Mouse (Mus musculus) embryo, embryonic 10.5 days (tissue): ENCODE measurements at regions not wholly inside any gene's neighbourhood (a gene's known extent, or its start where the extent isn't known, plus 50 kb on each side); places are given as distances from the start of the nearest gene placed in this dataset.
A peak's percentile ranks its signal among the peaks of the same experiment; 100 is the strongest.

Experiments
- DNase-seq: peaks from one replicate; pipeline ENCODE4 v3.0.0-alpha.2; 2015; ENCODE audit warnings: low spot score

GRCm38 (mm10) chr13:42589607-42590006 is 90.8 kb upstream of the Phactr1 start:
- peak; percentile 57 for DNase-seq

DNA sequence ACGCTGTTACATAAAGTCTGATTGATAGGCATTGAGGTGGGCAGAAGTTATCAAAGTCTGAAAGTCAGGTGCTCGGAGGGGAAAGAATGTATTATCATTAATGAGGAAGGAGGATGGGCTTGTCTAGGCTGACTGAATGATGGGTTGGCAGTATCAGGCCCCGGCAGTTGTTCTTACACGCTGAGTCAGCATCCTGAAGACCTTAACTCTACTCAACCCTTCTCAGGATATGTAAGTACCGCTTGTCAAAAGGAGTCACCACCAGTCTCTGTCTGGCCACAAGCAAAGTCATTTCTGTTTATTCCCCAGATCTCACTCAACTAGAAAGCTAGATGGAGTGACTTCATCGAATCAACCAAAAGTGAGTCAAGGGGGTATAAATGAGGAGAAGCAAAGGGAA is 90.0 kb upstream of the Phactr1 start:
- no peak for DNase-seq

- no peak for DNase-seq
These were observed 87.5 kb upstream of the Phactr1 start for GRCm38 (mm10) chr13:42592945-42593344.

DNA sequence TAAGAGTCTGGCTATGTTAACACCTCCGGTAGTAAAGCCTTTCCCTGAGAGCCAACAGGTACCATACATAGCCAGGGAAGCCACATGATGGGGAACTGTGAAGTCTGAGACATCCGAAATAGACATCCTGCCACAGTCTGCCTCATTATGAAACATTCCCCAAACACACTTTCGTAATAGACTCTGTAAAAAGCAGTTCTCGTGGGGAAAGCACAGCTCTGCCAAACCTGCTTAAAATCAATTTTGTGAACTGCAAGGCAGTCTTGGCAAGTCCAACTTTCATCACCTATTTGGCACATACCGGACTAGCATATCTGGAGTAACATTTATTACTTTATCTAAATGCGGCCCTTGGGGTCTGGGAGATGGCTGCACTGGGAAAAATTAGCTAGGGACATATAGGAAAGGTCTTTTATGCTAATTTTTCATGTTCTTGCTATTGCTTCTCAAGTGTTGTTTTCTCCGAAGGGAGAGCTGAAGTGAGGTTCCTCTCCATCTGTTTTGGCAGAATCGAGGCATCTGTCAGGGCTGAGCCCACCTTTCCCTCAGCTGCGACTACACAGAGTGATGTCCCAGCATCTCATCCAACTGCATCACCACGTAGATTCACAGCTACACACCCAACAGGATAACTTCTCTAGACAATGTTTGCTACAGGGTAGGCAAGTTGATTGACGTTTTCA is 86.8 kb upstream of the Phactr1 start:
- DNase-seq, result no peak

GRCm38 (mm10) chr13:42595180-42595579 is 85.2 kb upstream of the Phactr1 start:
- no peak for DNase-seq

DNA sequence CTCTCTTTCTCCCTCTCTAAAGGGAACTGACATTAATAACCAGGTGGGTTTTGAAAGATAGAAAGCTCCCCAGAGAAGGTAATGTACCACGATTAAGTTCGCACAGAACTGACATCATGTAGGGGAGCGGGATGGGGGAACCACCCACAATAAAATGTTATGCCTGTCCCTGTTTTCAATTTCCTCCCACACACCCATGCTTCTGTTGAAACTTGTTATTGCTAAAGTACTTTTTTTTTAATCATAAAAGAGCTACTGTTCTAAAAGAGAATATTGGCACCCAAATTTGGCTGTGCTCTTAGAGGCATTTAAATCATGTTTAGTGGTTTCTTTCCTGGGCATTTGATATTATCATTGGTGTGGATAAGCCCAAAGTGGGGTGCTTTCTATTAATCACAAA is 82.6 kb upstream of the Phactr1 start:
- no peak for DNase-seq

GRCm38 (mm10) chr13:42603308-42603707 is 77.1 kb upstream of the Phactr1 start:
- DNase-seq, result no peak

- no peak for DNase-seq
These were observed 72.7 kb upstream of the Phactr1 start for GRCm38 (mm10) chr13:42607735-42608134.

DNA sequence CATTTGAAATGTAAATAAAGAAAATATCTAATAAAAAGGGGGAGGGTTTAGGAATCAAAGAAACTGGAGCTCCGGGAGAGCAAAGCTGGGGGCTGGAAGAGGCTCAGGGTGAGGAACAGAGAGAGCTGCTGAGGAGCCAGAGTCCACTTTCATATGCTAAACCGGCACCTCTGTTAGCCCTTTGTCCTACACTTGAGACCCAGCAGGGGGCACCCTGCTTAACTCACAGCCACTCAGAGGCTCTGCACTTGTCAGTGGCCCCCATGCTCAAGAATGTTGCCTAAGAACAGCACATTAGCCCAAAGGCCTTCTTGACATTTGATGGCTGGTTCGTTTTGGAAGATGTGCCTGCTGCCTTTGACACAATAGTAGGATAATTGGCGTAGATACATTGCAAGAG is 71.5 kb upstream of the Phactr1 start:
- DNase-seq, result peak; percentile 68

DNA sequence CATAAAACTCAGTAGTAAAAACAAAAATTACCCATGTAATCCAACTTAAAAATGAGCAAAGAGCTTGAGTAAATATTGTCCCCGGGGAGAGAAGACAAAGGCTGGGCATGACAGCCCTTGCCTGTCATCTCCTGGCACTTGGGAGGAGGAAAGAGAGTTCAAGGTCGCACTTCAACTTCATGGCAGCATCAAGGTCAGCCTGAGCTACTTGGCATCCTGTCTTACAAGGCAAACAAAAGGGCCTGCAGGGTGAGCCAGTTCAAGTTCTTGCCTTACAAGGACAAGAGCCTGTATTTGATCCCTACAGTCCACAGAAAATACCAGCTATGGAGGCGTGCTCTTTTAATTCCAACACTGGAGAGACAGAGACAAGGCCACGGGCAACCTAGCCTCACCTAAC is 67.1 kb upstream of the Phactr1 start:
- no peak for DNase-seq

- no peak for DNase-seq
These were observed 64.6 kb upstream of the Phactr1 start for GRCm38 (mm10) chr13:42615826-42616225.

DNA sequence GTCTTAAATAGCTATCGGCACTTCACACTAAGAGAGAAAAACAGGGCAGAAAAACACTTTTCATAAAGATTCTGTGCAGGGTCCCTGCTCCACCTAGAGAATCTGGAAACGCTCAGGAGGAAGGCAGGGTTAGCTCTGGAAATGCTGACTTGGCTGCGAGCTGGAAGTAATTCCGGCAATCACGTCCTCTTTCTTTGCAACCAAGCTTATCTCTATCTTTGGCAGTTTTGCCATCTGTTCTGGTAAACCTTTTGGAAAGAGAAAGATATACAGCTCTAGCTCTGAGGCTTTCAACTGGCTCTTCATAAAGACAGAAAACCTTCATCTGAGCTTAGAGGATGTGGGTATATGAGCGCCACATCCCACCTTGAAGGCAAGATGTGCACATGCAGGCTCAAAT is 63.2 kb upstream of the Phactr1 start:
- DNase-seq, result no peak

DNA sequence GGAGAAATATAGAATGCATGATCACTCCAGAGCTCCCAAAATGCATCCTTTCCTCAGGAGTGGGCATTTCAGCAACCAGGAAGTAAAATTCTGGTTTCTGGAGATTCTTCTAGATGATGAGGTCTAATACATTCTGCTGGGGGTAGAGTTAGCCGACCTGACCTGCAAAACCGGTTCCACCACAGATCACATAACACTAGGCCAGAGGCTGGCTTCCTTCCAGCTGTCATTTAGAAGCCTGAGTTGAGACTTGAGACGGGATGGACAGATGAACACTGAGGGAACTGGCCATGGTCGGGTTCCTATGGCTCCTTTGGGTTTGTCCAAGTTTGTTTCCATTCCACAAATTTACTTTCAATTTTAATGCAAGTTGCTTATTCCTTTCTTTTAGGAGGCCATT is 62.6 kb upstream of the Phactr1 start:
- peak; percentile 8 for DNase-seq

DNA sequence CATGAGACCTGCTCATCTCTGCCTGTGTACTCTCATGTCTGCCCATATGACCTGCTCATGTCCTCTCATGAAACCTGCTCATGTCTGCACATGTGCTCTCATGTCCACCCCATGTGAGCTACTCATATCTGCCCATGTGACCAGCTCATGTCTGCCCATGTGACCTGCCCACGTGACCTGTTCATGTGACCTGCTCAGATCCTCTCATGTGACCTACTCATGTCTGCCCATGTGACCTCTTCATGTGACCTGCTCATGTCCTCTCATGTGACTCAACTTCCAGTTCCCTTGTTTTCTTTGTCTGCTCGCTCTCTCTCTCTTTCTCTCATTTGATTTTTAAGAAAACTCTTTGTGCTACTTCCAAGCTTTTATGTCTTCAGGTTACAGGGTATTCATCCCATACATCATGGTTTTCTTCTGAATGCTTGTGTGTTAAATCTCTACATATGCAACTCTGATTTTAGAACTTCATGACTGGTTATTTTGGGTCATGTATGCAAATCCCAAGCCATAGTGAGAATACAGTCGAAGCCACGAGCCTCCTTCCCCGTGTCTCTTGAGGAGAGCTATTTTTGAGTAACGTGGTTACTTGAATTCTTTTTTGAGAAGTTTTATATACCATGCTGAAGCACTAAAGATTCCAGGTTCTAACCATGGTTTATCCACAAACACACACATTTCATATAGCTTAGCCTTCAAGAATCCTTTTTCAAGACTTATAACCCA is 60.7 kb upstream of the Phactr1 start:
- DNase-seq, result no peak

DNA sequence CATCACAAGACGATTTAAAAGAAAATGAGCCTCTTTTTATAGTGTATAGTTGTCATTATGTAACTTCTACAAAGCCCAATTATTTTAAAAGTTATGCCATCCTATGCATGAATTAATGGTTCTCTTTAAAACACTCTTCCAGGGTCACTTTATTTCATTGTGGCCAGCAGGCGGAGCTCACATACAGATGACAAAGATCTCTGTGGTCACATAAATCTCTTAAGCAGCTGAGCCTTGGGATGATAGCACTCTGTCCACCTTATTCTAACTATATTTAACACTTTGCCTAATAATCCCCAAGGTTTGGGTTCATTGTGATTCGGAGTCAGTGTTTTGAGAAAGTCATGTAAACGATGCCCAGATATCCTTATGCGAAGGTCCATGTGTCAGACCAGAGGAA is 56.9 kb upstream of the Phactr1 start:
- peak; percentile 66 for DNase-seq
